Mouse (Mus musculus) kidney, embryonic 16.5 days (tissue): ENCODE results near the gene Gm20379. TPM values are rescaled to one million over a fixed set of nuclear protein-coding genes. Genes with fewer than 3 reads are reported as not detected.

ENCODE experiments used
- ATAC-seq: fragments of 200-750 bp; cut with Nextera tagmentation; 2 replicates; pipeline ENCODE4 v1.8.0; 2017; ENCODE audit warnings: moderate TSS enrichment; ENCODE audit not compliant: low FRiP score, low TSS enrichment
- H3K27ac ChIP-seq: fragments of 300-500 bp; sonication (generic); 2 replicates; pipeline ENCODE4 v1.5.1; 2014; ENCODE audit warnings: low read length
- H3K27me3 ChIP-seq: fragments of 300-500 bp; sonication (generic); 2 replicates; pipeline ENCODE4 v1.6.1; 2014; ENCODE audit warnings: low read length, control low read depth, mixed read lengths; ENCODE audit not compliant: insufficient read depth
- H3K36me3 ChIP-seq: fragments of 300-500 bp; sonication (generic); 2 replicates; pipeline ENCODE4 v1.6.1; 2014; ENCODE audit warnings: low read length, control low read depth, mixed read lengths; ENCODE audit not compliant: insufficient read depth
- H3K4me1 ChIP-seq: fragments of 300-500 bp; sonication (generic); 2 replicates; pipeline ENCODE4 v1.6.1; 2014; ENCODE audit warnings: low read length, control low read depth, mixed read lengths; ENCODE audit not compliant: insufficient read depth
- H3K4me2 ChIP-seq: fragments of 300-500 bp; sonication (generic); replicated peaks from 2 replicates; pipeline ENCODE4 v1.6.1; 2014; ENCODE audit warnings: low read depth, low read length
- H3K4me3 ChIP-seq: fragments of 300-500 bp; sonication (generic); 2 replicates; pipeline ENCODE4 v1.5.1; 2014; ENCODE audit warnings: mild to moderate bottlenecking, low read length
- H3K9ac ChIP-seq: fragments of 300-500 bp; sonication (generic); replicated peaks from 2 replicates; pipeline ENCODE4 v1.6.1; 2014; ENCODE audit warnings: low read length
- H3K9me3 ChIP-seq: fragments of 300-500 bp; sonication (generic); 2 replicates; pipeline ENCODE4 v1.6.1; 2016; ENCODE audit warnings: low read length, control low read depth
- WGBS: fragments of 180-500 bp; shearing (Covaris S2); extraction: QIAGEN DNeasy Blood & Tissue Kit; methylation state at CpG from one replicate; pipeline ENCODE4 v1.1.7; 2014; 5-methylcytosine and 5-hydroxymethylcytosine counted together
- polyA plus RNA-seq: library from polyadenylated mRNA; unstranded; fragments of >200 nt; fragmentation: Nextera tagmentation; extraction: Ambion mirVana; gene quantifications from 2 replicates; pipeline ENCODE4 v1.2.1, GENCODE M21; 2015

Gene Gm20379
- polyA plus RNA-seq, 1 experiment from 2014 or later: 1.2 TPM

- WGBS: under 1% methylated on average over 76 of the region's 76 CpGs
- peak within 1 kb of the TSS; percentile 90 for H3K4me2 ChIP-seq
- peaks cover 26% of the 10 kb centered on the region; the same call in 1 of the 2 replicates for H3K4me1 ChIP-seq
- H3K9me3 ChIP-seq: no peaks in the 10 kb centered on the region
- no peaks in the 10 kb centered on the region for H3K27me3 ChIP-seq
- H3K4me3 ChIP-seq: peak within 1 kb of the TSS; percentile 80
- H3K9ac ChIP-seq: peak within 1 kb of the TSS; percentile 87
- peaks cover 19% of the 10 kb centered on the region for H3K36me3 ChIP-seq
- ATAC-seq: peak; percentile 98
- peak within 1 kb of the TSS; percentile 93 for H3K27ac ChIP-seq
Observed at GRCm38 (mm10) chr13:92354456-92355271, 48.9 kb downstream of the Gm20379 start, which contains the start of the genes Dhfr and Msh3. Gene Dhfr, plus strand, starts transcription at chr13:92354726. Gene Msh3, minus strand, starts transcription at chr13:92355003.

GRCm38 (mm10) chr13:92355272-92355643 lies 49.5 kb downstream of the Gm20379 start:
- peaks cover 16% of the 10 kb centered on the region for H3K36me3 ChIP-seq
- WGBS: under 1% methylated on average over 24 of the region's 24 CpGs
- ATAC-seq: peak; percentile 57

GRCm38 (mm10) chr13:92356376-92356775 lies 50.6 kb downstream of the Gm20379 start:
- H3K4me1 ChIP-seq: peaks cover 26% of the 10 kb centered on the region; the same call in 1 of the 2 replicates
- H3K4me3 ChIP-seq: peak overlapping the region; percentile 80
- 74% methylated on average over 7 of the region's 7 CpGs for WGBS
- no peaks in the 10 kb centered on the region for H3K27me3 ChIP-seq
- H3K9ac ChIP-seq: no peak overlapping the region
- peak overlapping the region; percentile 90 for H3K4me2 ChIP-seq
- no peak overlapping the region for H3K27ac ChIP-seq
- no peaks in the 10 kb centered on the region for H3K9me3 ChIP-seq
- ATAC-seq: no peak
- H3K36me3 ChIP-seq: peaks cover 13% of the 10 kb centered on the region

More at GRCm38 (mm10) chr13:92355272-92355643, 49.5 kb downstream of the Gm20379 start:
- Histone ChIP-seq H3K4me1 (peaks cover 26% of the 10 kb centered on the region; the same call in 1 of the 2 replicates), H3K4me2 (peak overlapping the region; percentile 90), H3K4me3 (peak overlapping the region; percentile 80), H3K9ac (peak overlapping the region; percentile 77), H3K27me3 (no peaks in the 10 kb centered on the region), H3K9me3 (no peaks in the 10 kb centered on the region), H3K27ac (peak overlapping the region; percentile 77)

Other genes with a start within 250 kb of the Gm20379 start
- gene Rasgrf2, start 174.3 kb upstream of the Gm20379 start, polyA plus RNA-seq: 1.0 and 2.5 TPM in 2 replicates
- 21.0 and 21.7 TPM in 2 replicates for gene Dhfr, start 48.7 kb downstream of the Gm20379 start, polyA plus RNA-seq
- gene Msh3, start 49.0 kb downstream of the Gm20379 start, polyA plus RNA-seq: 30.4 and 34.2 TPM in 2 replicates
- gene Ankrd34b, start 119.9 kb downstream of the Gm20379 start, polyA plus RNA-seq: 0.36 and 0.49 TPM in 2 replicates
- gene Fam151b, start 178.0 kb downstream of the Gm20379 start, polyA plus RNA-seq: 0.17 and 0.24 TPM in 2 replicates
- 12.1 and 13.6 TPM in 2 replicates for gene Zfyve16, start 224.9 kb downstream of the Gm20379 start, polyA plus RNA-seq